Mouse (Mus musculus): ENCODE results near the gene Myo1a.

Myo1a gene

DNA sequence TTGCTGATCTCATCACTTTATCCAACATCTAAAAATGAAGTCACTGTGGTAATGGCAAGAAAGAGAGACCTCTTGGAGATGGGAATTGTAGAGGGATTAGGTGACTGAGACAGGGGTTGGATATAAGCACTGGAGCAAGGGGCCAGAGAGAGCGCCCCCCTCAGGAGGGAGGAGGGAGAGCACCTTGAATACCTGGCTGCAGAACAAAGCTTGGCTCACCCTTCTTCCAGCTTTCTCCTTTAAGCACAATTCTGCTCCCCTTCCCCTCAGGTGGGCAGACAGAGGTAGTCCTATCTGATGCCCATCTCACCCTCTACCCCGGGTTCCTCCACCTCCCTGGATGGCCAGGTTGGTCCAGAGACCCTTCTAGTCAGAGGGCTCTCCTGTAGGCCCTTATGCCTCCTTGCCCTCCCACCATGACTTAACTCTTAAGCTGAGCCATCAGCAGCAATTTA is at the start of gene Myo1a:
TSS of gene Myo1a (plus strand) at position 405 of the 455 bp plus-strand sequence.
- DNase-seq: no peak

DNA sequence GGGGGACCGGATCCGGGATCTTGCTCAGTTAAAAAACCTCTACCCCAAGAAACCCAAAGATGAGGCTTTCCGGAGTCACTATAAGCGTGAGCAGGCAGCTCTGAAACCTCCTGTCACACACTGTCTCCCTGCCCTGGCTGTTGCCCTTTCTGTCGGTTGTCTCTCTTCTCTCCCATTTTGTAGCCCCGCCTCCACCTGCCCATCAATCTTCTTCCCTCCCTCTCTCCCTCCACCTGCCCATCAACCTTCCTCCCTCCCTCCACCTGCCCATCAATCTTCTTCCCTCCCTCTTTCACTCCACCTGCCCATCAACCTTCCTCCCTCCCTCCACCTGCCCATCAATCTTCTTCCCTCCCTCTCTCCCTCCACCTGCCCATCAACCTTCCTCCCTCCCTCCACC is 47.4 kb upstream of the Myo1a start:
- peak in 1 of 2 experiments; percentile 1 for DNase-seq

DNA sequence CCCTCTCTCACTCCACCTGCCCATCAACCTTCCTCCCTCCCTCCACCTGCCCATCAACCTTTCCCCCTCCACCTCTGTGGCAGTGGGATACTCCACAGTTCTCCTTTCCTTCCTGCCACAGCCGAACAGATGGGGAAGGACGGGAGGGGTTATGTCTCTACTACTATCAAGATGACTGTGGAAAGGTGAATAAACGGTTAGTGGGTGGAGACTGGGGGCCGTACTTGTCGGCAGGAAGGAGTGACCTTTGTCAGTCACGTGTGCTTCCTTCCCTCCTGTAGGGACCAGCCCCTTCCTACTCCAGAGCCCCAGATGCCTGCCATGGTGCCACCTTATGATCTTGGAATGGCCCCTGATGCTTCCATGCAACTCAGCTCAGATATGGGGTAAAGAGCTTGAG is 46.9 kb upstream of the Myo1a start:
- no peak for DNase-seq

GRCm38 (mm10) chr10:127659551-127659950 is 45.4 kb upstream of the Myo1a start:
- DNase-seq: peak in 1 of 2 experiments; percentile 18

DNA sequence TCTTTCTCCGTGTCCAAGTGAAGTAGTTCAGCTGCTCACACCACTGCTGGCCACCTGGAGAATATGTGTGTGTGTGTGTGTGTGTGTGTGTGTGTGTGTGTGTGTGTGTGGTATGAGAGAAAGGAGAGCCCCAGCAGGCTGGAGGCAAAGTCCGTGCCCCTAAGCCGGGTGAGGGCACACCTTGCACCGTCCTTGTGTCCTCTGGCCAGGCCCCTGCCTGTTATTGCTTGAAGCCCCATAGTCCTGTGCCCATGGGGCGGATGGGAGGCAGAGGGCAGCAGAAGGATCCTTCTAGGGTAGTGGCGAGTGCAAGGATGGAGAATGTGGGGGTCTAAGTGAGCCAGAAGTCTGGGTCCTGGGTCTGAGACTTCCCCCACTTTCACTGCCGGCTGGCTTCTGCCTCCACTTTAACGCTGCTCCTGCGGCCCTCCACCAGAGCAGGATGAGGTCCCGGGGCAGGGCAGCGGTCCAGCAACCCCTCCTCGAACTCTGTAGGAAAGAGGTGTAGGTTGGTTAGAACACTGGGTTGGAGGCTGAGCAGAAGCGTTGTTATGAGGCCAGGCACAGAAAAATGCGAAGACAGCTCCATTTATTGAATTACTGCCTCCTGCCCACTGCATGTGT is 43.6 kb upstream of the Myo1a start:
- peak in 1 of 2 experiments; percentile 62 for DNase-seq

DNA sequence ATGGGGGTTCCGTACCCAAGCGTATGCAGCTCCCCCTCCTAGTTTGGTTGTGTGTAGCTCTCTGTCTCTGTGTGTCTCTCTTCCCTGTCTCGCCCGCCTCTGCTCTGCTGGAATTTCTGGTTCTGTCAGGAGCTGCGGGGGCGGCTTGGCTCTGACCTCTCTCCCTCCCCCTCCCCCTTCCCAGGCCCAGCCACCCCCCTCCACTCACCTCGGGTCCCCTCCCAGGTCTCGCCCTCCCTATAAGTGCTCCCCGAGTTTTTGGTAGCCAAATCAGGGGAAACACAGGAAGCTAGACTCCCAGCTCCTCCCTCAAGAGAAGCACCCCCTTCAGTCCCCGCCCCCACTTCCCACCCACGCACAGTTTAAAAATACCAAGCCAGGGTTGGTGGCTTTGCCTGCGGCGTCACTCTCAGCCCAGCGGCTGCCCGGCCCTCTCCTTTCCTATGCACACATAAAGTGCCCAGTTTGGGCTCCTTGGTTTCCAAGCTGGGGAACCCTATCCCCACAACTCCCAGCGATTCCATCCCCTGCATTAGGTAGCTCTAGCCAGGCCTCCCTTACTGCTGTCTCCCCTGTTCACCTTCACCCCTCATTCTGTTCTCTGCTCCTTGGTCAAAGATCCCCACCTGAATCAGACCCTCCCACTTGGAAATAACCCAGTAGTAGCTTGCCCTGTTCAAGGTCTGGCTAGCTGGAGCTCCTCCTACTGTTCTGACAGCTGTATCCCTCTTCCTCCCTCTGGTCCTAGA is 42.9 kb upstream of the Myo1a start:
- DNase-seq: peak; percentile 79 to 86

DNA sequence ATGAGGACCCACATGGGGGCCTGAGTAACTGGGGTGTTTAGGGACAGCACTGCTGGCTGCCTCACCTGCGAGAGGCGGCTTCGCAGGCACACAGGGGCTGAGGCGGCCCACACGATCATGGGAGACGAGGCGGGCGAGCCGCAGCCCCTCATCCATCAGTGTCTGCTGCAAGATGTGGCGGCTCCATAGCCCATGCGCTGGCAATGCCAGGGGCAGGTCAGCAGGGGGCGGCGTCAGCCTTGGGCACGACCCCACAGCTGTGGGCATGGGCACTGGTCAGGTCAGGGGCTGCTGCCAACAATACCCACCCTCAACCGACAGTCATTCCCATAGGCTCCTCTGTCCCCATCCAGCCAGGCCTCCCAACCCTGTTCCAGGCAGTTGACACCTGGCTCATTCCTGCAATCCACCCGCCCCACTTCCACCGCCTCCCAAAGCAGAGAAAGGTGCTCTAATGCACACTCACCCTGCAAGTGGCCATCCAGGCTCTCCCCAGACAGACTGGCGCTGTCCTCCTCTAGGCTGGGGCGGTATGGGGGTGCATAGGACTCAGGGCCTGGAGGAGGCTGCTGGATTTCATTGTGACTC is 42.2 kb upstream of the Myo1a start:
- peak; percentile 60 to 67 for DNase-seq

DNA sequence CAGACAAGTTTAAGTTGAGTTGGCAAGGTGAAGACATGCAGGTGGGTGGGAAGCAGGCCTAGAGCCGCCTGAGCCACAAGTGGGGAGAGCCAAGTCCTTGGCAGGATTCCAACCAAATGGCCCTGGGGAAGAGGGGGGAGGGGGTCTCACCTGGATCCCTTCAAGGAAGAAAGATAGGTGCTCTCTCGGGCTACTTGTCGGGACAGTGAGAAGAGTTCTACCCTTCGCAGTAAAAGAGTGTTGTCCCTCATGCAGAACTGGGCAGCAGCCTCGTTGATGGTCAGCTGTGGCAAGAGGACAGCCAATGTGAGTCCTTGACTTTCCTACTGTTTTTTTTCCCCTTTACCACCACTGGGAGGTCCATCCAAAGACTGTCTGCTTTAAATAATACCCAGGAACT is 41.4 kb upstream of the Myo1a start:
- peak; percentile 38 to 50 for DNase-seq

GRCm38 (mm10) chr10:127664166-127664565 is 40.8 kb upstream of the Myo1a start:
- DNase-seq: peak; percentile 27 to 29

GRCm38 (mm10) chr10:127664891-127665290 is 40.1 kb upstream of the Myo1a start:
- peak; percentile 18 to 24 for DNase-seq

DNA sequence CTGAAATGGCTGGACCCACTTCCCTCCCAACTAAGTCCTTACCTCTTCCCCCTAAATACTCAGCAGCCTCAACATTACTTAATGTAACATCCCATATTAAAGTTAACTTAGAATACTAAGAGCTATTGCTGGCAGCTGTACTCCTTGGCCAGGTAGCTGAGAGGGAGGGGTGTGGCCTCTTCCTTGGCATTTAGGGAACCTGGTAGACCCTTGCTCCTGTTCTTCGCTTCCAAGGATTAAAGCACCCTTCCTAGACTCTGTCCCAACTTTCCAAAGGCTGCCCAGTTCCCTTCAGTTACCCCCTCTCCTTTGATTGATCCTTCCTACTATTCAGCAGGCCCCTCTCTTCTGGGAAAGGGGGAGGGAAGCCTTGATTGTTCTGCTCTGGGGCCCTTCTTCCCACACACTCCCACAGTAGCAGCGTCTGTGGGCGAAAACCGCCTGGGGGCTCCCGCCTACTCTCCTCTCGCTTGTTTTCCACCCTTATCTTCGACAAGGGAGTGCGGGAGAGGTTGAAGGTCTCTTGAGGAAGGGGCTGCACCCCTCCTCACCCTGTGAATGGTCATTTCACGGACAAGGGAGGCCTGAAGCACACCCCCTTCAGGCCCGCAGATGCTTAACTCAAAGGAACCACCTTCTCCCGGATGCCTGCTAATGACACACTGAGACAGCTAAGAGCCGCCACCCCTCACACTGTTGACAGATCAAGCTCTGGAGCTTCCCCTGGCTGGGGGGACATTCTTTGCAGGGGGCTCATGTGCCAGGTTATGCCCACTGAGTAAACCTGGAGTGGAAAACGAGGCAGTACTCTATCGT is 39.4 kb upstream of the Myo1a start:
- peak; percentile 44 to 46 for DNase-seq

GRCm38 (mm10) chr10:127666501-127667268 is 38.3 kb upstream of the Myo1a start, which contains the start of gene Nemp1:
Gene Nemp1 (plus strand): TSS chr10:127666901.
- DNase-seq: peak; percentile 88 to 92

DNA sequence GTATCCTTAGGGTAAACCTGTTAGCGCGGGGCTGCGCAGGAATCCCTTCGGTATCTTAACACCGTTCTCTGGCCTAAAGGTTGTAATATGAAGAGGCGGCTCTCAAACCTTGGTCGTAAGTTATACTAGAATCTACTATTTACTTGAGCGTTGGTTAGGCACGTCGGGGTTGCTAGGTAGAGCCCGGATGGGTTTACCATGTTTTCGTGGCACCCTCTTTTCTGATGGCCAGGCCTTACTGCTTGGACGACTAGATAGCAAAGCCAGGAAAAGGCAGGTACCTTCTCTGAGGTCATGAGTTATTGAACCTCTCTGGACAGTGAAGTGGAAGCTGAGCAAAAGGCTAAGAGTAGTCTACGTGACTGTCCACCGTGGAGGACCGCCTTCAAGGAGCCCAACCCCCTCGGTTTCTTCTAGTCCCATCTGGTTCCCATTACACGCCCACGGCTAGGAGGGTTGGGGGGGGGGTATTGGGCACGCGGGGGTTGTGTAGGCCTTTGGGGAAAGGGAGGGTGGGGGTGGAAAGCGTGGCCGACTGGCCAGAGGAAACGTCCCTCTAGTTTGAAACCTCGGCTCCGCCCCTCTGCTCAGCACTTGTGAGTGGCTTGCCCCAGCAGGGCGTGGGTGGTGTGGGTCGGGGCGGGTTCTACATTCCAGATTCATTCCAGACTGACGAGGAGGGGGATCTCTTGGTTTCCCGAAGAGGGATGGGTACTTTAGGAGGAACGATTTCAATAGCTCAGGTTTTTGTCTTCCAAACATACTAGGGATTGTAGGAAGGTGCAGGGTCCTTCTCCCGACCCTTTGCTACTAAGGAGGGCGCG is 37.5 kb upstream of the Myo1a start:
- peak; percentile 75 to 85 for DNase-seq

GRCm38 (mm10) chr10:127668093-127669050 is 36.6 kb upstream of the Myo1a start, which contains the start of gene Nab2:
Gene Nab2 (minus strand): TSS chr10:127668568.
- DNase-seq: peak; percentile 78 to 86

DNA sequence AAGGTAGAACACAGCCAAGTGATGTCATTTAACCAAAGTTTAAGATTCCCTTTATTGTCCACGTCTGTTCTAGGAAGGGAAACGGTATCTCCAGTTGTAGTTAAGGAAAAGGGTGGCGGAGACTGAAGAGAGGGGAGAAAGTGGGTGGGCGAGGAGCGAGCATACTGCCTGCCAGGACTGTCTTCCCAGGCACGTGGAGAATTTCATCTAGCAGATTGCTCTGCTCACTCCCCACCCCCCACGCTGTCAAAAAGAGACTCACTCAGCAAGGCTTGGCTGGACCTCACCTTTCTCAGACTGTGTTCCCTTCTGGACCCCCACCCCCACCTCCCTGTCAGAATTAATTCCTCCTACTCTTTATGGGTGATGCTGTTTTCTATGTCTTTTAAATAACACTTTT is 35.8 kb upstream of the Myo1a start:
- peak; percentile 56 to 62 for DNase-seq

DNA sequence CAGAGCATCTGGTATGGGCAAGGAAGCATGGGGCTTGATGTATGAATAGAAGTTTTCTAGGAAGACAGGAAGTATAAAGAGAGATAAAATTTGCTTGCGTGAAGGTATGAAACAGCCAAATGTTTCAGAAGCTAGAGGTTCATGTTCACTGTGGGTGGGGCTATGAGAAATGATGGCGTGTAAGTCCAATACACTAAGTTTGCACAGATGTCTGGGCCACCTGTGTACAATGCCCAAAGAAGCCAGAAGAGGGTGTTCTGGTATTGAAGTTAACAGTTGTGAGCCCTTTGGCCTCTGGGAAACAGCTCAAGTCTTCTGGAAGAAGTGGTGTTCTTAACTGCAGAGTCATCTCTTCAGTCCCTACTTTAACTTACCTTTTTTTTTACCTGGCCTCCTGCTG is 34.8 kb upstream of the Myo1a start:
- no peak for DNase-seq

- DNase-seq: peak; percentile 34 to 55
Observed at GRCm38 (mm10) chr10:127671276-127671675, 33.7 kb upstream of the Myo1a start.

- DNase-seq: no peak
Observed at GRCm38 (mm10) chr10:127674046-127674655, 30.8 kb upstream of the Myo1a start.

- peak; percentile 84 to 91 for DNase-seq
Observed at GRCm38 (mm10) chr10:127674794-127675522, 30.0 kb upstream of the Myo1a start.

Measured in cerebellum, postnatal 25 days (tissue).